Mouse (Mus musculus): ENCODE data around the gene Usp21. TPM values are rescaled to one million over a fixed set of nuclear protein-coding genes. Genes with fewer than 3 reads are reported as not detected.

The Usp21 gene
- polyA plus RNA-seq, 1 experiment from 2014 or later: 15.1 TPM

GRCm38 (mm10) chr1:171286517-171286916 lies 1.3 kb downstream of the Usp21 start:
- no peaks in the 10 kb centered on the region for H3K9me3 ChIP-seq (ENCODE audit: low read length)
- peaks cover 34% of the 10 kb centered on the region for H3K36me3 ChIP-seq (replicated peaks; ENCODE audit: insufficient read depth, low read length)
- no peak for ATAC-seq
- no peak overlapping the region for H3K27ac ChIP-seq (ENCODE audit: low read depth)
- TF ChIP-seq CTCF (IDR thresholded peaks at IDR 0.05; ENCODE audit: low read depth) (no peak), EP300 (IDR thresholded peaks at IDR 0.05; ENCODE audit: low read depth) (no peak)
- no peak for DNase-seq
- H3K27me3 ChIP-seq (ENCODE audit: insufficient read depth, low read length): no peaks in the 10 kb centered on the region
- H3K9ac ChIP-seq (replicated peaks): no peak overlapping the region; the same call in 1 of the 2 replicates
- 0 out of 2 replicates have a peak overlapping the region, but pooled peaks have one; percentile 80 for H3K4me2 ChIP-seq (ENCODE audit: low read depth, low read length)
- no peak overlapping the region for H3K4me3 ChIP-seq (ENCODE audit: low read depth, low read length)
- 89% methylated on average over 19 of the region's 19 CpGs for WGBS (ENCODE audit: insufficient replicate concordance)
- peaks cover 17% of the 10 kb centered on the region for H3K4me1 ChIP-seq (ENCODE audit: insufficient read depth)

- no peak for TF ChIP-seq EP300 (IDR thresholded peaks at IDR 0.05; ENCODE audit: low read depth)
- no peak for TF ChIP-seq CTCF (IDR thresholded peaks at IDR 0.05; ENCODE audit: low read depth)
- H3K27me3 ChIP-seq (ENCODE audit: insufficient read depth, low read length): no peaks in the 10 kb centered on the region
- no peak overlapping the region for H3K9ac ChIP-seq (replicated peaks)
- no peak overlapping the region for H3K4me3 ChIP-seq (ENCODE audit: low read depth, low read length)
- H3K4me2 ChIP-seq (ENCODE audit: low read depth, low read length): no peak overlapping the region
- no peak for DNase-seq
- H3K9me3 ChIP-seq (ENCODE audit: low read length): no peaks in the 10 kb centered on the region
- WGBS (ENCODE audit: insufficient replicate concordance): 78% methylated on average over 20 of the region's 20 CpGs
- no peak for ATAC-seq
- H3K4me1 ChIP-seq (ENCODE audit: insufficient read depth): peaks cover 18% of the 10 kb centered on the region
- peaks cover 34% of the 10 kb centered on the region for H3K36me3 ChIP-seq (replicated peaks; ENCODE audit: insufficient read depth, low read length)
- no peak overlapping the region for H3K27ac ChIP-seq (ENCODE audit: low read depth)
These were observed 2.5 kb downstream of the Usp21 start for GRCm38 (mm10) chr1:171285096-171285892.

- TF ChIP-seq CTCF (IDR thresholded peaks at IDR 0.05; ENCODE audit: low read depth): no peak
- TF ChIP-seq EP300 (IDR thresholded peaks at IDR 0.05; ENCODE audit: low read depth): no peak
- peaks cover 35% of the 10 kb centered on the region for H3K36me3 ChIP-seq (replicated peaks; ENCODE audit: insufficient read depth, low read length)
- DNase-seq (no peak), ATAC-seq (no peak)
- no peak overlapping the region for H3K9ac ChIP-seq (replicated peaks)
- no peak overlapping the region for H3K4me2 ChIP-seq (ENCODE audit: low read depth, low read length)
- H3K27ac ChIP-seq (ENCODE audit: low read depth): no peak overlapping the region
- peaks cover 23% of the 10 kb centered on the region for H3K4me1 ChIP-seq (ENCODE audit: insufficient read depth)
- 88% methylated on average over 15 of the region's 15 CpGs for WGBS (ENCODE audit: insufficient replicate concordance)
- no peaks in the 10 kb centered on the region for H3K9me3 ChIP-seq (ENCODE audit: low read length)
- H3K27me3 ChIP-seq (ENCODE audit: insufficient read depth, low read length): no peaks in the 10 kb centered on the region
- no peak overlapping the region for H3K4me3 ChIP-seq (ENCODE audit: low read depth, low read length)
These were observed 3.3 kb downstream of the Usp21 start for GRCm38 (mm10) chr1:171284491-171284890.

GRCm38 (mm10) chr1:171283188-171284160 lies 4.3 kb downstream of the Usp21 start:
- H3K4me2 ChIP-seq (ENCODE audit: low read depth, low read length): peak overlapping the region; percentile 63; the same call in 1 of the 2 replicates

GRCm38 (mm10) chr1:171282086-171282805 lies 5.5 kb downstream of the Usp21 start:
- Histone ChIP-seq H3K27ac (ENCODE audit: low read depth) (peak overlapping the region; percentile 97), H3K9me3 (ENCODE audit: low read length) (no peaks in the 10 kb centered on the region), H3K4me2 (ENCODE audit: low read depth, low read length) (peak overlapping the region; percentile 63), H3K9ac (replicated peaks) (peak overlapping the region; percentile 96), H3K36me3 (replicated peaks; ENCODE audit: insufficient read depth, low read length) (peaks cover 46% of the 10 kb centered on the region), H3K4me3 (ENCODE audit: low read depth, low read length) (peak overlapping the region; percentile 59), H3K4me1 (ENCODE audit: insufficient read depth) (peaks cover 18% of the 10 kb centered on the region), H3K27me3 (ENCODE audit: insufficient read depth, low read length) (no peaks in the 10 kb centered on the region)
- 63% methylated on average over 18 of the region's 18 CpGs for WGBS (ENCODE audit: insufficient replicate concordance)
- DNase-seq: no peak
- TF ChIP-seq EP300 (IDR thresholded peaks at IDR 0.05; ENCODE audit: low read depth): no peak
- TF ChIP-seq CTCF (IDR thresholded peaks at IDR 0.05; ENCODE audit: low read depth): no peak
- ATAC-seq: no peak

More at GRCm38 (mm10) chr1:171283188-171284160, 4.3 kb downstream of the Usp21 start:
- Histone ChIP-seq H3K4me3 (ENCODE audit: low read depth, low read length) (no peak overlapping the region), H3K9me3 (ENCODE audit: low read length) (no peaks in the 10 kb centered on the region), H3K9ac (replicated peaks) (no peak overlapping the region), H3K27me3 (ENCODE audit: insufficient read depth, low read length) (no peaks in the 10 kb centered on the region), H3K27ac (ENCODE audit: low read depth) (0 out of 2 replicates have a peak overlapping the region, but pooled peaks have one; percentile 9), H3K36me3 (replicated peaks; ENCODE audit: insufficient read depth, low read length) (peaks cover 35% of the 10 kb centered on the region), H3K4me1 (ENCODE audit: insufficient read depth) (peaks cover 23% of the 10 kb centered on the region)
- no peak for TF ChIP-seq CTCF (IDR thresholded peaks at IDR 0.05; ENCODE audit: low read depth)
- TF ChIP-seq EP300 (IDR thresholded peaks at IDR 0.05; ENCODE audit: low read depth): no peak
- no peak for ATAC-seq
- no peak for DNase-seq
- WGBS (ENCODE audit: insufficient replicate concordance): 81% methylated on average over 18 of the region's 18 CpGs
